Mouse (Mus musculus) megakaryocyte progenitor cell, adult 5-6 weeks (primary cell): ENCODE data around the gene Kmt2b. TPM values are rescaled to one million over a fixed set of nuclear protein-coding genes. Genes with fewer than 3 reads are reported as not detected.

Experiments
- ATAC-seq: replicated peaks from 2 replicates; pipeline ENCODE4 v1.8.0; 2016; ENCODE audit warnings: mild to moderate bottlenecking, moderate TSS enrichment, inconsistent platforms; ENCODE audit not compliant: poor library complexity
- total RNA-seq, 2 experiments: library from RNA; stranded (forward) in 1 of 2; stranded (reverse) in 1 of 2; fragments of 157-497, 149-512 nt in 1 of 2; fragments of 200-1000 nt in 1 of 2; gene quantifications; 2 replicates each; pipeline versions ENCODE4 v1.2.3 to v1.2.4; 2015 to 2017

Gene Kmt2b
- total RNA-seq, 2 experiments from 2014 or later, result 11.7 to 99.8 TPM

DNA sequence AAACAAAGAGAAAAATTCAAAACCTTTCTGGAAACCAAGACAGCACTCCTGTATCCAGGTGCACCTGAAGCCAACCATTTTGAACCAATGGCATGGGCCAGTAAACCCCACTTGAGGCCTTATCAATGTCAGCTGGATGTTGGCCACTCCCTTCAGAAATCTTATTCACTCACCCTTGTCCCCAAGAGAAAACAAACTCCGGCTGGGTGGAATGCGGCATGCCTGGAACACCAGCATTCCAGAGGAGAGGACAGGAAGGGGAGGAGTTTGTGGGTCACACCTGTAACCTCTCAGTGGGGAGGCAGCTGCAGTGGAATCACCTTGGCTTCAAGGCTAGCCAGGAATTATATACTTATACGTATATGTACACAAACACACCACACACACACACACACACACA lies 14.1 kb upstream of the Kmt2b start:
- ATAC-seq, result no peak

DNA sequence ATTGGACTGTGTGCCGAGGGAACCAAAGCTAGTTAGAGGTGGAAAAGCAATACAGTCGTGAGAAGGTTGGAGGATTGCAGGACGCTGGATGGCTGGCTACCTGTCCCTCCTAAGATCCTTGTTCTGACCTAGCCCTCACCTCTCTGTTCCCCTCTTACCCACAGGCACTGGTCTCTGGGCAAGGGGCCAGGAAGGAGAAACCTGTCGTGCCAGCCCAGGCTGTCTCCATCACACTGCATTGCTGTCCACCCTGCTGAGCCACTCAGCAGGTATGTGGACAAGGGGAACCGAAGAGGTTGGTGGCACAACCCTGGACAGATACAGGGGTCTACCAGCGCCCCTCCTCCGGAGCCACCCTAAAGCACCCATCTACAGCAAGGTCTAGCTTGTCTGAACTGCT lies 12.1 kb upstream of the Kmt2b start:
- ATAC-seq, result no peak

DNA sequence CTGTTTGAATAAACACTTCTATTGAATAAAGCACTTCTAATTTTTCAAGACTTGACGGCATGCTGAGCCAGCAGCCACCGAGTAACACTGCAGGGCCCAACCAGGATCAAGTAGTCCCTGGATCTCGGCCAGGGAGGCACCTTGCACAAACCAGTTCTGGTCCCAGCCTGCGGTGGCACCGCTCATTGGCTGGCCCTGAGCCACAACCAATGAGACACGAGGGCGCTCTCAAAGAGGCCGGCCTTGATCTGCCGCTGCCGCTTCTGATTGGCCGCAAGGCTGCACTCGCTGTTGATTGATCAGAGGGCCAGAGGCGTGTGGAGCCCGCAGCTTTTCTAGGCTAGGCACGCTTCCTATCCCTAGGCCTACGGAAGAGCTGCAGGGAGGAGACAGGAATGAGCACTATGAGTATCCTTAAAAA lies 11.4 kb upstream of the Kmt2b start:
- peak; percentile 99 for ATAC-seq

- ATAC-seq, result no peak
Observed at GRCm38 (mm10) chr7:30598786-30599185, 10.3 kb upstream of the Kmt2b start, which contains the start of gene Zbtb32. Gene Zbtb32 (minus strand): TSS chr7:30598909.

DNA sequence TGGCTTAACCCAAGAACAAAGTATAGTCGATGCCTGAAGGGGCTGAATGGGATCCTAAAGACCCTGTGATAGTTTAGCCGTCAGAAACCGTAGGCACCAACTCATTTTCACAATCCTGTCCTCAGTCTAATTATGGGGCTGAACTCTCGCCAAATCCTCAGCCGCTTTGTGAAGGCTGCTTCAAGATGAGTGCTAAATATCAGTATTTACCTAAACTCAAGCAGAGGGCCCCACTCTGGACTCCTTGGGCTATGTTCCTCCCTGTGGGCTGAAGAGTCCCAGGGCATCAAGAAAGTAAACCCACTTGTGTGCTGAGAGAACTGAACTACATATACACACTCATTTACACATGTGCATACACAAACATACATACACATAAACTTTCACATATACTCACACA lies 8.3 kb upstream of the Kmt2b start:
- ATAC-seq, result no peak

DNA sequence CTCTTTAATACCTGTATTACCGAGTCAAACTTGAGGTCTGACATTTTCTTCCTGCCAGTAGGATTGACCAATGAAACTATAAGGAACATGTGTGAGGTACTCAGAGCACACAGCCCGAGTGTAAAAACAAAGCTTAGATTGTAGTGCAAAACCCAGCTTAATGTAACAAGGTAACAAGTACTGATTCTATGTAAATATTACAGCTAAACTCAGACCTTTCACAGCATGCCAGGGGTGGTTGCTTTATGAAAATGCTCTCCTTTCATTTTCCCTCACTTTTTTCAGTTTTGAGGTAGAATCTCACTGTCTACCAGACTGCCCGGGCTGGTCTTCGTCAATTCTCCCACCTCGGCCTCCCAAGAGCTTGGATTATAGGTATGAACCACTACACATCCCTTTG lies 7.6 kb upstream of the Kmt2b start:
- no peak for ATAC-seq

DNA sequence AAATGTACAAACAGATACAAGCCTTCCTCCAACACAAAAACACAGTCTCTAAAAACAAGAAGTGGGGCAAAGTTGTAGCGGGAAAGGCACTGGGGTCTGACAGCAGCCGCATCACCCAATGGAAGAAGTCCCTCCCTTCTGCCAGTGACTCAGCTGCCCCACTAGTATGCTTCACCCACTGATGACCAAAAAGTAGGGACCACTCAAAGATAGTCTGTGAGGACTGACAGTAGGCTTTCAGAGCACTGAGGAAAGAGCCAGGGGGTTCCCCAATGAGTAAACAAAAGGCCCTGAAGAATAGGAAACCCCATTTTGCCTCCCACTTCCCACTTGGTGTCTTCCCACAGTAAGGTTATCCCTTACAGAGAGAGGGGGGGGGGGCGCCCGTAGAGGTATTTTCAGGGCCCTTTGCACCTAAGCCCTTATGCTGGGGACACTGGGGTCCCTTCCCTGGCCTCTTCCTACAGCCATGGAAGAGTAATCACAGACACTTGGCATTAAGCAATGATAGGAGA lies 6.0 kb upstream of the Kmt2b start:
- no peak for ATAC-seq

- no peak for ATAC-seq
Observed at GRCm38 (mm10) chr7:30593579-30594509, 5.3 kb upstream of the Kmt2b start.

GRCm38 (mm10) chr7:30592772-30593423 lies 4.4 kb upstream of the Kmt2b start:
- ATAC-seq, result no peak

DNA sequence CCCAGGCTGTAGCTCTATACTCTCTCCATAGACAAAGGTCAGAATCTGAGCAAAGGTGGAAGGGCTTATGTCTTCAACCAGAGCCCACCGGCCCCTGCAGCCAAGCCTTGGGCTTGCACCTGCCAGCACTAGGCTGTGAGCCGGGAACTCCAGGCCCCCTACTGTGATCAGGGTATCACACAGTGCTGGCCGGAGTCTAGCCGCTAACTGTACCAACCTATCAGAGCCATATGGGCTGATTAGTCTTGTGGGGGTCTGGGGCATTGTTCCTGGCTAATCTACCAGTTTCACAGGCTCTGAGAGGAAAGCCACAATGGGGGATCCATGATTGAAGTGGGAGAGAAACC lies 3.1 kb upstream of the Kmt2b start:
- ATAC-seq, result no peak

GRCm38 (mm10) chr7:30590927-30591604 lies 2.5 kb upstream of the Kmt2b start:
- ATAC-seq, result no peak

GRCm38 (mm10) chr7:30589435-30590301 lies 1.1 kb upstream of the Kmt2b start:
- peak; percentile 65 for ATAC-seq

- ATAC-seq, result no peak
Observed at GRCm38 (mm10) chr7:30587842-30588667, 471 bp downstream of the Kmt2b start.

GRCm38 (mm10) chr7:30586455-30587020 lies 2.0 kb downstream of the Kmt2b start:
- ATAC-seq, result no peak

- no peak for ATAC-seq
Observed at GRCm38 (mm10) chr7:30585170-30585569, 3.4 kb downstream of the Kmt2b start.

GRCm38 (mm10) chr7:30584339-30584738 lies 4.2 kb downstream of the Kmt2b start:
- no peak for ATAC-seq

DNA sequence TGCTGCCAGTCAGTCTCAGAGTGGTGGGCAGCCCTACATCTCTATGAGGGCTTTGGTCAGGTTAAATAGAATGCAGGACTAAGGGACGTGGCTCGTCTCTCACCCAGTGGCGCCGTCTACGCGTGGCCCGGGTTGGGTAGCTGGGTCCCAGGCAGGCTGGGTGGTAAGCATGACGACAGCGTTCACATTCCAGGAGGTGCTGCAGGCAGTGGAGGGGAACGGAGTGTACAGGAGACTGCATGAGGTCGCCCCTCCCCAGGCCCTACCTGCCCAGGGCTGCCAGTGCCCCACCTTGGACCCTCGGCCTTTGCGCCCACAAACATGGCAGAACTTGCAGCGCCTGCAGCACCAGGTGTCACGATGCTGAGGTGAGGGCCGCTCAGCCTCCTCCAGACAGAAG lies 7.0 kb downstream of the Kmt2b start:
- ATAC-seq, result no peak

- no peak for ATAC-seq
Observed at GRCm38 (mm10) chr7:30579950-30580349, 8.6 kb downstream of the Kmt2b start.

DNA sequence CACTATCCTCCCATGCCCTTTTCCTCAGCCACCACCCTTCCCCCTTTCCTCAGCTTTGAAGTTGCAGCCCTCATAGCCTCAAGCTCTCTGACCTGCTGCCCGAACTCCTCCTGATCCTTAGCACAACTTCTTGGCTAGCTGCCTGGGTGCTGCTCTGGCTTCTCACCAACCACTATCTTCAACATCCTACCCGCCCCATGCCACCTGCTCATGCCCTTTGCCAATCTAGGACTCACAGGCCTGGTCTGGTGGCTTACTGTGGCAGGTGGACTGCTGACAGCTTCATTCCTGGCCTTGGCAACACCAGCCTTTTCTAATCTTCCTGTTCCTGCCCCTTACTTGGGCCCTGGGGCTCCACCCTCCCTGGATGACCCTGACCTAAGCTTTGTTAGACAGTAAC lies 15.6 kb downstream of the Kmt2b start:
- ATAC-seq, result peak; percentile 91
